Mouse (Mus musculus) heart, embryonic 11.5 days (tissue): Measurements from ENCODE around the gene Zfp42. TPM values are rescaled to one million over a fixed set of nuclear protein-coding genes. Genes with fewer than 3 reads are reported as not detected.

Experiments
- ATAC-seq: fragments of 200-750 bp; cut with Nextera tagmentation; replicated peaks from 2 replicates; pipeline ENCODE4 v1.8.0; 2017; ENCODE audit warnings: moderate library complexity; ENCODE audit not compliant: insufficient number of reproducible peaks, low FRiP score, low TSS enrichment
- H3K27ac ChIP-seq: fragments of 300-500 bp; sonication (generic); 2 replicates; pipeline ENCODE4 v1.5.1; 2014; ENCODE audit warnings: mild to moderate bottlenecking, low read depth, low read length
- H3K27me3 ChIP-seq: fragments of 300-500 bp; sonication (generic); 2 replicates; pipeline ENCODE4 v1.6.1; 2014; ENCODE audit warnings: mild to moderate bottlenecking, low read length, mixed read lengths; ENCODE audit not compliant: control insufficient read depth, insufficient read depth
- H3K36me3 ChIP-seq: fragments of 300-500 bp; sonication (generic); 2 replicates; pipeline ENCODE4 v1.6.1; 2014; ENCODE audit warnings: mild to moderate bottlenecking, low read length, moderate library complexity, mixed read lengths; ENCODE audit not compliant: control insufficient read depth, insufficient read depth
- H3K4me1 ChIP-seq: fragments of 300-500 bp; sonication (generic); 2 replicates; pipeline ENCODE4 v1.6.1; 2014; ENCODE audit warnings: low read length; ENCODE audit not compliant: control insufficient read depth, insufficient read depth
- H3K4me2 ChIP-seq: fragments of 300-500 bp; sonication (generic); 2 replicates; pipeline ENCODE4 v1.6.1; 2014; ENCODE audit warnings: mild to moderate bottlenecking, moderate library complexity
- H3K4me3 ChIP-seq: fragments of 300-500 bp; sonication (generic); 2 replicates; pipeline ENCODE4 v1.5.1; 2014; ENCODE audit warnings: low read depth, low read length
- H3K9ac ChIP-seq: fragments of 300-500 bp; sonication (generic); 2 replicates; pipeline ENCODE4 v1.6.1; 2014; ENCODE audit warnings: mild to moderate bottlenecking, low read depth, low read length, moderate library complexity
- H3K9me3 ChIP-seq: fragments of 300-500 bp; sonication (generic); replicated peaks from 2 replicates; pipeline ENCODE4 v1.6.1; 2016; ENCODE audit warnings: low read length; ENCODE audit not compliant: control insufficient read depth
- WGBS: fragments of 180-500 bp; shearing (Covaris S2); extraction: QIAGEN DNeasy Blood & Tissue Kit; methylation state at CpG from one replicate; pipeline ENCODE4 v1.1.7; 2014; ENCODE audit not compliant: insufficient replicate concordance; 5-methylcytosine and 5-hydroxymethylcytosine counted together
- polyA plus RNA-seq: library from polyadenylated mRNA; unstranded; fragments of >200 nt; fragmentation: Nextera tagmentation; extraction: Ambion mirVana; gene quantifications from 2 replicates; pipeline ENCODE4 v1.2.1, GENCODE M21; 2014

Zfp42 gene
- polyA plus RNA-seq, 1 experiment from 2014 or later, result not detected

DNA sequence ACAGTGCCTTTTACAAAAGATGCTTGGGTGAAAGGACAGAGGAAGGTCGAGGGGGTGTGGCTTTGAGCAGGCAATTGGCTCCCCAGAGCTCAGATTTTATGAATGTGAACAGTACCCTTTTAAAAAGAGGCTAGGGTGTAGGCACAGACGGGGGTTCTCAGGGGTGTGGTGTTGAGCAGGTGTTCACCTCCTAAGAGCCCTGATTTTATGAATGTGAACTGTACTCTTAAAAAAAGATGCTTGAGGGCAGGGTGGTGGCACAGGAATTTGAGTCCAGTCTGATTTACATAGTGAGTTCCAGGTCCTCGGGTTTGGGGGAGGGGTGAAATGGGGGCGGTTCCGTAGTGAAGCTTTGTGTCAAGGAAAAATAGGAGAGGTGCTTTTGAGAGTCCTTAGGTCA is 14.0 kb upstream of the Zfp42 start:
- H3K4me3 ChIP-seq, result no peak overlapping the region
- H3K9ac ChIP-seq, result no peak overlapping the region
- ATAC-seq, result no peak
- no peak overlapping the region for H3K4me2 ChIP-seq
- H3K4me1 ChIP-seq, result no peaks in the 10 kb centered on the region
- H3K27me3 ChIP-seq, result no peaks in the 10 kb centered on the region
- WGBS, result 81% methylated on average over 5 of the region's 5 CpGs
- H3K27ac ChIP-seq, result no peak overlapping the region
- H3K9me3 ChIP-seq, result no peaks in the 10 kb centered on the region; the same call in 1 of the 2 replicates
- no peaks in the 10 kb centered on the region for H3K36me3 ChIP-seq

DNA sequence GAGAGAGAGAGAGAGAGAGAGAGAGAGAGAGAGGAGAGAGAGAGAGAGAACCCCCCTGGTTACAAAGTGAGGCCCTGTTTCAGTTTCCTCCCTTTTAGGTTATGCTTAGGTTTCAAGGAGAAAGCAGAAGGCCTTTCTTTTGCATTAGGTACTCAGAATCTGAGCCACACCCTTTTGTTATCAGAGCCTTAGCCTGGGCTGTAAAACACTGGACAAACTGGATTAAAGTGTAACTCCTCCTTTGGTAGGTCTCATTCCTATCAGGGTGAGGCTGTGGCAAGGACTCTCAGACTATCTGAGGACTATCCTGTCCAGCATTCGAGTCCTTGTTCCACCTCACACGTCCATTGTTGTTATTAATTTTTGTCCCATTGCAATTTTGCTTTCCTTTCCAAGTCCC is 1.4 kb upstream of the Zfp42 start:
- H3K4me1 ChIP-seq, result no peaks in the 10 kb centered on the region
- no peak overlapping the region for H3K9ac ChIP-seq
- H3K36me3 ChIP-seq, result no peaks in the 10 kb centered on the region
- WGBS, result 77% methylated on average over 2 of the region's 2 CpGs
- no peak overlapping the region for H3K27ac ChIP-seq
- no peaks in the 10 kb centered on the region for H3K27me3 ChIP-seq
- ATAC-seq, result no peak
- H3K4me3 ChIP-seq, result no peak overlapping the region
- no peak overlapping the region for H3K4me2 ChIP-seq
- no peaks in the 10 kb centered on the region for H3K9me3 ChIP-seq

DNA sequence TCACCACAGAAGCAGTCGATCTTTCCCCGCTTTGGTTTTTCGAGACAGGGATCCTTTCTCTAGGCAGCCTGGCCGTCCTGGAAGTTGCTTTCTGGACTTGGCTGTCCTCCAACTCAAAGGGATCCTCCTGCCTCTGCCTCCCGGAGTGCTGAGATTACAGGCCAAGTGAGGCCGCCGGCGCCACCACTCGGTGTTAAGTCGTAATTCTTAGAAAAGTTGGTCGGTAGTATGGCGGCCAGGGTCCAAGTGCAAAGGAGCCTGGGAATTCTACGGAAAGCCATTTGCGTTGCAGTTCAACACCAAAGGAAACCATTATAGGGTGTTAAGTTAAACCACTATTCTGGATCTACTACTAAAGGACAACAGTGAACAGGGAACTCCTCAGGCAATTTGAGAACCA is 1.1 kb downstream of the Zfp42 start:
- H3K4me3 ChIP-seq, result no peak overlapping the region
- no peak for ATAC-seq
- no peak overlapping the region for H3K27ac ChIP-seq
- H3K4me1 ChIP-seq, result no peaks in the 10 kb centered on the region
- no peak overlapping the region for H3K4me2 ChIP-seq
- no peaks in the 10 kb centered on the region for H3K9me3 ChIP-seq
- H3K36me3 ChIP-seq, result no peaks in the 10 kb centered on the region
- WGBS, result 90% methylated on average over 14 of the region's 14 CpGs
- H3K9ac ChIP-seq, result no peak overlapping the region
- no peaks in the 10 kb centered on the region for H3K27me3 ChIP-seq

DNA sequence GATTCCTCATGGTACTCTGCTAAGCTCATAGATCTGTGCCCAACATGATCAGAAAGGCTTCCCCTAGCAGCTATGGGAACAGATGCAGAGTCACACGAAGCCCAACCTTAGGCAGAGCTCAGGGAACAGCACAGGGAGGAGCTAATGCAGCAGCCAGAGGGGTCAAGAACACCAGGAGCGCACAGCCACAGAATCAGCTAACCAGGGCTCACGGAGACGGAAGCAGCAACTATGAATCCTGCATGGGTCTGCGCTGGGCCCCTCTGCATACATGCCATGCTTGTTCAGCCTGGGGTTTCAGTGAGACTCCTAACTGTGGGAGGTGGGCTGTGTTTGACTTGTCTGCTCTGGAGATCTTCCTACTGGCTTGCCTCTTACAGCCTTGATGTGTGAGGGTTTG is 7.0 kb downstream of the Zfp42 start:
- H3K9me3 ChIP-seq, result no peaks in the 10 kb centered on the region
- no peaks in the 10 kb centered on the region for H3K27me3 ChIP-seq
- no peak overlapping the region for H3K27ac ChIP-seq
- H3K9ac ChIP-seq, result no peak overlapping the region
- WGBS, result 59% methylated on average over 5 of the region's 5 CpGs
- ATAC-seq, result no peak
- no peak overlapping the region for H3K4me2 ChIP-seq
- no peaks in the 10 kb centered on the region for H3K36me3 ChIP-seq
- H3K4me3 ChIP-seq, result no peak overlapping the region
- H3K4me1 ChIP-seq, result no peaks in the 10 kb centered on the region

DNA sequence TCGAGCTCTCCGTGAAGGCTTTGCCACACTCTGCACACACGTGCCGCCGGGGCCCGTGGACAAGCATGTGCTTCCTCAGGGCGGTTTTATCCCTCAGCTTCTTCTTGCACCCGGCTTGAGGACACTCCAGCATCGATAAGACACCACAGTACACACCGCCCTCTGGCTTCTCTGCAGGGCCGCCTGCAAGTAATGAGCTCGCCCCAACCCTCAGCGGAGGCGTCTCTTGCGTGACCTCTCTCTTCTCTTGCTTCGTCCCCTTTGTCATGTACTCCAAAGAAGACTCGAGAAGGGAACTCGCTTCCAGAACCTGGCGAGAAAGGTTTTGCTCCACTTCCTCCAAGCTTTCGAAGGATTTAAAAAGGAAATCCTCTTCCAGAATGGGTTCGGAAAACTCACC is 11.0 kb downstream of the Zfp42 start:
- no peak overlapping the region for H3K4me3 ChIP-seq
- no peak overlapping the region for H3K9ac ChIP-seq
- H3K9me3 ChIP-seq, result no peaks in the 10 kb centered on the region
- no peaks in the 10 kb centered on the region for H3K4me1 ChIP-seq
- H3K36me3 ChIP-seq, result no peaks in the 10 kb centered on the region
- no peak overlapping the region for H3K4me2 ChIP-seq
- H3K27ac ChIP-seq, result no peak overlapping the region
- no peak for ATAC-seq
- WGBS, result 80% methylated on average over 21 of the region's 21 CpGs
- H3K27me3 ChIP-seq, result no peaks in the 10 kb centered on the region

DNA sequence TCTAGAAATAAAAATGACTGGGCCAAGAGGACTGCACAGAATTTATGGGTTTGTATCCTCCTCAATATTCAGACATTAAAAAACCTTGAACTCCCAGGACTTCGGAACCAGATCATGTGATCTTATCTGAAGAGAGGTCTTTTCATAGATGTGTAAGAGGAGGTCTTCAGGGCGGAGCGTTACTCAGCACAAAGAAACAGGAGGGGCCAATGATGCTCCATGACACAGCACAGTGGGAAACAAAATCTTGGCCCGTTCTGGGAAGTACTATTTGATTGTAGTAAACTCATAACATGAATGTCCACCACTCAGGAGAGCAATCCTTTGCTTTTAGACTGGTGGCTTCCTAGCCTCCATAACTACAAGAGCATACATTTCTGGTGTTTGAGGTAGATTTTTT is 12.6 kb downstream of the Zfp42 start:
- no peaks in the 10 kb centered on the region for H3K4me1 ChIP-seq
- no peaks in the 10 kb centered on the region for H3K9me3 ChIP-seq
- H3K4me2 ChIP-seq, result no peak overlapping the region
- H3K9ac ChIP-seq, result no peak overlapping the region
- WGBS, result 84% methylated on average over 4 of the region's 4 CpGs
- H3K27ac ChIP-seq, result no peak overlapping the region
- no peak for ATAC-seq
- H3K27me3 ChIP-seq, result no peaks in the 10 kb centered on the region
- no peaks in the 10 kb centered on the region for H3K36me3 ChIP-seq
- H3K4me3 ChIP-seq, result no peak overlapping the region

DNA sequence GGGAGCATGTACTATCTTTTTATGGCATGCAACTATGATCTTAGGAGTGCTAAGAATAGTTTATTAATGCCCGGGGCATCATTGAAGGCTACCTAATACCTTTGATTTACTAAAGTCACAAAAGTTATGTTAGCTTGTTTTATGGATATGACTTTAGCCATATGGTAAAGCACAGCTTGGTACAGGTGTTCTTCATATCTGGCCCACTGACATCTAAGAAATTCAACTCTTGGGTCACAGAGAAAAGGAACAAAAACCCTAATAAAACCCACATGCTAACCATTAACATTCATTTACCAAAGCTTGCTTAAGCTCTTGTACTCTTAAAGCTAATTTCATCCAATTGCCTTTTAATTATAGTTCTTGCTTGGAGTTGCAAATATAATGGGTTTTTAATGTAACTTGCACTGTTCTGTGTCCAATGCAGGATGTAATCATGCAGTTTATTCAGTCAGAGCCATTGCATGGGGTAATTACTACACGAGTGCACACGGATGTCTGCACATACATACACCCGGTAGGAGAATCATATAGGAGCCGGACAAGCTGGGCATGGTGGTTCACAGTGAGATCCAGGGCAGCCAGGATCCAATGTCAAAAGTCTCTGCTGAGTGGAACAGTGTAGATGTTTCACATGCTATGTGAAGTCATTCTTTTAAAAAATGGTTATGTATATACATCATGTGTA is 16.2 kb downstream of the Zfp42 start:
- Histone ChIP-seq H3K9me3 (no peaks in the 10 kb centered on the region), H3K9ac (no peak overlapping the region), H3K36me3 (no peaks in the 10 kb centered on the region), H3K4me2 (no peak overlapping the region), H3K4me1 (no peaks in the 10 kb centered on the region), H3K27me3 (no peaks in the 10 kb centered on the region), H3K4me3 (no peak overlapping the region), H3K27ac (no peak overlapping the region)
- WGBS, result 92% methylated on average over 5 of the region's 5 CpGs
- no peak for ATAC-seq

DNA sequence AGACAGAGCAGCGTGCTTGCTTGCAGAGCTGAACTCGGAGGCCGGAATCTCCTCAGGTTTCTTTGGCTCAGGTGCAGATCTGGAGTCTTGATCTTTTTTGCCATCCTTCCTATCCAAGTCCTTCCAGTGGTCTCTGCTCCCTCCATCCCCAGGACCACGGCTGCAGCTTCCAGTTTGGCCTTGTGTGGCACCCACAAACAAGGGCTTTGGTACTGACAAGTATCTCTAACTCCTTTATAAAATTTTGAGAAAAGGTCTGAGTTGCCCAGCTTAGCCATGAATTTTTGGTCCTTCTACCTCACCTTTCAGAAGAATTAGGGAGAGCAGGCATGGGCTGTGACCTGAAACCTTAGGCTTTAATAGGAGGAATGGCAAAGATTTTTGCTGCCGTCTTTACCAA is 17.0 kb downstream of the Zfp42 start:
- no peak overlapping the region for H3K27ac ChIP-seq
- no peaks in the 10 kb centered on the region for H3K4me1 ChIP-seq
- no peak for ATAC-seq
- H3K4me3 ChIP-seq, result no peak overlapping the region
- no peak overlapping the region for H3K4me2 ChIP-seq
- no peaks in the 10 kb centered on the region for H3K36me3 ChIP-seq
- H3K9ac ChIP-seq, result no peak overlapping the region
- 84% methylated on average over 5 of the region's 5 CpGs for WGBS
- no peaks in the 10 kb centered on the region for H3K9me3 ChIP-seq
- no peaks in the 10 kb centered on the region for H3K27me3 ChIP-seq

DNA sequence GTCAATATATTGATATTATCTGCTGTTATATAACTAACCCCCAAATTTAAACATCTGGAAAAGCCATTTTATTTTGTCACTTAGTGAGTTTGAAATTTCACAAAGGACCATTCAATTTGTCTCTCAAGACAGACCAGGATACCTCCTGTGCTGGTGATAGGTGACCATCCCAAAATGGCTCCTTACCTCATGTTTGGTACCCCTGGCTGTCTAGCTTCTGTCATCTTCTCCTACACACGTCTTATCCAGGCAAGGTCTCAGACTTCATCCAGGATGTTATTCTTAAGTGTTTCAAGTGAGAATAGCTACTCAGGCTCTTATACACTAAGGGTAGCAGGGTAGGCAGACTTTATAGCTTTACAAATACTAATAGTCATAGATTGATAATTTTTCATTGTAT is 17.9 kb downstream of the Zfp42 start:
- no peaks in the 10 kb centered on the region for H3K27me3 ChIP-seq
- no peak overlapping the region for H3K9ac ChIP-seq
- no peaks in the 10 kb centered on the region for H3K9me3 ChIP-seq
- no peak overlapping the region for H3K4me3 ChIP-seq
- no peak overlapping the region for H3K27ac ChIP-seq
- WGBS, result 66% methylated on average over 1 of the region's 1 CpGs
- H3K36me3 ChIP-seq, result no peaks in the 10 kb centered on the region
- no peak overlapping the region for H3K4me2 ChIP-seq
- no peaks in the 10 kb centered on the region for H3K4me1 ChIP-seq
- ATAC-seq, result no peak
